Mouse (Mus musculus): ENCODE data around the gene Psma5. TPM values are rescaled to one million over a fixed set of nuclear protein-coding genes. Genes with fewer than 3 reads are reported as not detected.

Psma5 gene
- polyA plus RNA-seq, 1 experiment from 2014 or later: 321 TPM

DNA sequence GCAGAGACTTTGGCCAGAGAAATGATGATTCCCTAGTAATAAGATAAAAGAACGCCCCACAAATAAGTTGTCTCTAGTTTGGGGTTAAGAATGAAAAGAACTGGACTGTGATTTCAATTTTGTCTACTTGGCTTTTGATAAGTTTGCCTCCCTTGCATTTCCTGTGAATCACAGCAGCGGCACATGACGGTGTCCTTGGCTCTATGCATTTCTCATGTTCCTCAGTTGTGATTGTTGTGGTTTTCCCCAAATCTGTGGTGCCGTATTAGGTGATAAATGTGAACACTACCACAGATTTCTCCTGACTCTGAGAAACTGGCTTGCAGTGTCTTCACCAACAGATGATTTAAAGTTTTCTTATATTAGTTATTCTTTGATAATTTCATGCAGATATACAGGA is 65.4 kb downstream of the Psma5 start:
- Histone ChIP-seq H3K27ac (ENCODE audit: low read length) (no peak overlapping the region), H3K4me2 (replicated peaks; ENCODE audit: low read depth, low read length) (no peak overlapping the region), H3K27me3 (ENCODE audit: insufficient read depth, low read length) (no peaks in the 10 kb centered on the region), H3K9ac (replicated peaks; ENCODE audit: low read length) (no peak overlapping the region), H3K36me3 (ENCODE audit: insufficient read depth, low read length) (no peaks in the 10 kb centered on the region), H3K4me3 (ENCODE audit: low read length) (no peak overlapping the region), H3K9me3 (ENCODE audit: low read length) (no peaks in the 10 kb centered on the region), H3K4me1 (ENCODE audit: insufficient read depth, low read length) (no peaks in the 10 kb centered on the region)
- 77% methylated on average over 4 of the region's 4 CpGs for WGBS
- ATAC-seq (ENCODE audit: low FRiP score, low TSS enrichment): no peak

GRCm38 (mm10) chr3:108322962-108323361 is 66.2 kb downstream of the Psma5 start:
- H3K27ac ChIP-seq (ENCODE audit: low read length): no peak overlapping the region
- 81% methylated on average over 3 of the region's 3 CpGs for WGBS

DNA sequence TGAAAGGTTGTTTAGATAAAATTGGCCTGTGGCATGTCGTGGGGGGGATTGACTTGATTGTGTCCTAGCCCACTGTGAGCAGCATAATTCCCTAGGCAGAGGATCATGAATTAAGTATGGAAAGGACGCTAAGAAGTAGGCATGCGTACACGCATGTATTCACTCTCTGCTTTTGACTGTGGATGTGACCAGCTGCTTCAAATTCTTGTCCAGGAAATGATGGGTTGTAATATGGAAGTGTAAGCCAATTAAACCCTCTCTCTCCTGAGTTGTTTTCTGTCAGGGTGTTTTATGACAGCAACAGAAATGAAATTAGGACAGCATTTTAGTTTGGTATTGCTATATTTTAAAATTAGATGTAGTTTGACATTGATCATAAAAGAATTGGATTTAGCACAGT is 68.1 kb downstream of the Psma5 start:
- WGBS: 86% methylated on average over 4 of the region's 4 CpGs
- no peak overlapping the region for H3K4me3 ChIP-seq (ENCODE audit: low read length)
- no peaks in the 10 kb centered on the region for H3K36me3 ChIP-seq (ENCODE audit: insufficient read depth, low read length)
- no peaks in the 10 kb centered on the region for H3K9me3 ChIP-seq (ENCODE audit: low read length)
- no peak overlapping the region for H3K27ac ChIP-seq (ENCODE audit: low read length)
- no peak overlapping the region for H3K9ac ChIP-seq (replicated peaks; ENCODE audit: low read length)
- H3K4me1 ChIP-seq (ENCODE audit: insufficient read depth, low read length): peaks cover 6% of the 10 kb centered on the region; the same call in 1 of the 2 replicates
- no peaks in the 10 kb centered on the region for H3K27me3 ChIP-seq (ENCODE audit: insufficient read depth, low read length)
- no peak for ATAC-seq (ENCODE audit: low FRiP score, low TSS enrichment)
- H3K4me2 ChIP-seq (replicated peaks; ENCODE audit: low read depth, low read length): no peak overlapping the region

More at GRCm38 (mm10) chr3:108322962-108323361, 66.2 kb downstream of the Psma5 start:
- Histone ChIP-seq H3K9me3 (ENCODE audit: low read length) (no peaks in the 10 kb centered on the region), H3K4me1 (ENCODE audit: insufficient read depth, low read length) (no peaks in the 10 kb centered on the region), H3K27me3 (ENCODE audit: insufficient read depth, low read length) (no peaks in the 10 kb centered on the region), H3K9ac (replicated peaks; ENCODE audit: low read length) (no peak overlapping the region), H3K4me3 (ENCODE audit: low read length) (no peak overlapping the region), H3K4me2 (replicated peaks; ENCODE audit: low read depth, low read length) (no peak overlapping the region), H3K36me3 (ENCODE audit: insufficient read depth, low read length) (no peaks in the 10 kb centered on the region)
- no peak; the same call in 1 of the 2 replicates for ATAC-seq (ENCODE audit: low FRiP score, low TSS enrichment)

DNA sequence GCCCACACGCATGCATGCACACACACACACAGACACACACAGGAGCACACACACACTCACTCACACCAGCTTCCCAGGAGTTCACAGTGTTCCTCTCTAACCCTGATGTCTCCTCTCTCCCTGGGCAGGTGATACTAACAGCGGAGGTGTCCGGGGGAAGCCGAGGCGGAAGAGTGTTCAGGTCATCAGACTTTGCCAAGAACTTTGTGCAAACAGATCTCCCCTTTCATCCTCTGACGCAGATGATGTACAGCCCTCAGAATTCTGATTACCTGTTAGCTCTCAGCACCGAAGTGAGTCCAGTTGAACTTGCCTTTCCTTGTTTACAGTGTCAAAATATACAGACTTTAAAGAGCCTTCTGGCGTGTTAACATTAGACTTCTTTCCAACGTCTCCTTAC is 68.8 kb downstream of the Psma5 start:
- no peak overlapping the region for H3K27ac ChIP-seq (ENCODE audit: low read length)
- H3K27me3 ChIP-seq (ENCODE audit: insufficient read depth, low read length): no peaks in the 10 kb centered on the region
- no peak overlapping the region for H3K4me2 ChIP-seq (replicated peaks; ENCODE audit: low read depth, low read length)
- no peak overlapping the region for H3K4me3 ChIP-seq (ENCODE audit: low read length)
- H3K4me1 ChIP-seq (ENCODE audit: insufficient read depth, low read length): peaks cover 6% of the 10 kb centered on the region; the same call in 1 of the 2 replicates
- WGBS: 84% methylated on average over 9 of the region's 9 CpGs
- no peaks in the 10 kb centered on the region for H3K9me3 ChIP-seq (ENCODE audit: low read length)
- H3K9ac ChIP-seq (replicated peaks; ENCODE audit: low read length): no peak overlapping the region
- no peaks in the 10 kb centered on the region for H3K36me3 ChIP-seq (ENCODE audit: insufficient read depth, low read length)
- no peak for ATAC-seq (ENCODE audit: low FRiP score, low TSS enrichment)

DNA sequence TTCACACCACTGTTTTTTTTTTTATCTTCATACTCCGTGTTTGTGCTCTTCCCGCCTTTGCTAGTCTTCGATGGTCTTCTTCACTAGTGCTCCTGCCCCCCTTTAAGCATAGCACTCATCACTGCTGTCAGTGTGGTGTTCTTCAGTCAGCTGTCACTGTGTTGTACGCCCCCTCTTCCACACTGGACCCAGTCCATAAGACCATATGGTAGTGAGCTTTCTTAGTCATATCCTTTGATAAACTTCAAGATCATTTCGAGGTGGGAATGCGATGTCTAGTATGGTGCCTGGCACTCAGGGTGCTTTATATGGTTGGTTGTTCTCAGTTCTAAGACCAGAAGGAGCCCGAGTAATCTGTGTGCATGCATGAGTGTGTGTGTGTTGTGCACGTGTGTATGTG is 70.5 kb downstream of the Psma5 start:
- Histone ChIP-seq H3K4me1 (ENCODE audit: insufficient read depth, low read length) (peaks cover 6% of the 10 kb centered on the region; the same call in 1 of the 2 replicates), H3K4me2 (replicated peaks; ENCODE audit: low read depth, low read length) (no peak overlapping the region), H3K9ac (replicated peaks; ENCODE audit: low read length) (no peak overlapping the region), H3K9me3 (ENCODE audit: low read length) (no peaks in the 10 kb centered on the region), H3K36me3 (ENCODE audit: insufficient read depth, low read length) (peaks cover 6% of the 10 kb centered on the region; the same call in 1 of the 2 replicates), H3K4me3 (ENCODE audit: low read length) (no peak overlapping the region), H3K27me3 (ENCODE audit: insufficient read depth, low read length) (no peaks in the 10 kb centered on the region), H3K27ac (ENCODE audit: low read length) (no peak overlapping the region)
- WGBS: 91% methylated on average over 8 of the region's 8 CpGs
- no peak for ATAC-seq (ENCODE audit: low FRiP score, low TSS enrichment)

- Histone ChIP-seq H3K36me3 (ENCODE audit: insufficient read depth, low read length) (peaks cover 11% of the 10 kb centered on the region; the same call in 1 of the 2 replicates), H3K9me3 (ENCODE audit: low read length) (no peaks in the 10 kb centered on the region), H3K27me3 (ENCODE audit: insufficient read depth, low read length) (no peaks in the 10 kb centered on the region), H3K4me3 (ENCODE audit: low read length) (no peak overlapping the region), H3K4me1 (ENCODE audit: insufficient read depth, low read length) (peaks cover 6% of the 10 kb centered on the region; the same call in 1 of the 2 replicates), H3K9ac (replicated peaks; ENCODE audit: low read length) (no peak overlapping the region), H3K27ac (ENCODE audit: low read length) (peak overlapping the region; percentile 30), H3K4me2 (replicated peaks; ENCODE audit: low read depth, low read length) (no peak overlapping the region)
- no peak for ATAC-seq (ENCODE audit: low FRiP score, low TSS enrichment)
- WGBS: 63% methylated on average over 3 of the region's 3 CpGs
Observed at GRCm38 (mm10) chr3:108327916-108328315, 71.2 kb downstream of the Psma5 start.

GRCm38 (mm10) chr3:108328441-108328841 is 71.7 kb downstream of the Psma5 start:
- Histone ChIP-seq H3K36me3 (ENCODE audit: insufficient read depth, low read length) (peaks cover 11% of the 10 kb centered on the region; the same call in 1 of the 2 replicates), H3K9ac (replicated peaks; ENCODE audit: low read length) (no peak overlapping the region), H3K27me3 (ENCODE audit: insufficient read depth, low read length) (no peaks in the 10 kb centered on the region), H3K4me1 (ENCODE audit: insufficient read depth, low read length) (peaks cover 6% of the 10 kb centered on the region; the same call in 1 of the 2 replicates), H3K4me2 (replicated peaks; ENCODE audit: low read depth, low read length) (no peak overlapping the region), H3K9me3 (ENCODE audit: low read length) (no peaks in the 10 kb centered on the region), H3K4me3 (ENCODE audit: low read length) (no peak overlapping the region), H3K27ac (ENCODE audit: low read length) (peak overlapping the region; percentile 30)
- ATAC-seq (ENCODE audit: low FRiP score, low TSS enrichment): peak; percentile 57; the same call in 1 of the 2 replicates
- 41% methylated on average over 9 of the region's 9 CpGs for WGBS

Other genes with a start within 250 kb of the Psma5 start
- 109 and 124 TPM in 2 replicates for gene Gstm1, start 239.0 kb upstream of the Psma5 start, polyA plus RNA-seq (2015; fragmentation: Nextera tagmentation; extraction: Ambion mirVana)
- 19.8 and 20.4 TPM in 2 replicates for gene Gstm4, start 212.0 kb upstream of the Psma5 start, polyA plus RNA-seq (2015; fragmentation: Nextera tagmentation; extraction: Ambion mirVana)
- 69.7 and 69.8 TPM in 2 replicates for gene Ampd2, start 170.3 kb upstream of the Psma5 start, polyA plus RNA-seq (2015; fragmentation: Nextera tagmentation; extraction: Ambion mirVana)
- gene Gnat2, start 164.1 kb upstream of the Psma5 start, polyA plus RNA-seq (2015; fragmentation: Nextera tagmentation; extraction: Ambion mirVana): 0.84 and 1.9 TPM in 2 replicates
- 188 and 196 TPM in 2 replicates for gene Gnai3, start 110.8 kb upstream of the Psma5 start, polyA plus RNA-seq (2015; fragmentation: Nextera tagmentation; extraction: Ambion mirVana)
- gene Gpr61, start 102.0 kb upstream of the Psma5 start, polyA plus RNA-seq (2015; fragmentation: Nextera tagmentation; extraction: Ambion mirVana): 0.06 and 0.08 TPM in 2 replicates
- 5.4 and 5.8 TPM in 2 replicates for gene Amigo1, start 70.6 kb upstream of the Psma5 start, polyA plus RNA-seq (2015; fragmentation: Nextera tagmentation; extraction: Ambion mirVana)
- 3.4 and 3.9 TPM in 2 replicates for gene Cyb561d1, start 55.7 kb upstream of the Psma5 start, polyA plus RNA-seq (2015; fragmentation: Nextera tagmentation; extraction: Ambion mirVana)
- 18.7 and 22.2 TPM in 2 replicates for gene Atxn7l2, start 46.0 kb upstream of the Psma5 start, polyA plus RNA-seq (2015; fragmentation: Nextera tagmentation; extraction: Ambion mirVana)
- 3.7 and 5.0 TPM in 2 replicates for gene Sypl2, start 30.3 kb upstream of the Psma5 start, polyA plus RNA-seq (2015; fragmentation: Nextera tagmentation; extraction: Ambion mirVana)
- 7.6 and 8.5 TPM in 2 replicates for gene Sort1, start 27.2 kb downstream of the Psma5 start, polyA plus RNA-seq (2015; fragmentation: Nextera tagmentation; extraction: Ambion mirVana)
- gene Mybphl, start 108.0 kb downstream of the Psma5 start, polyA plus RNA-seq (2015; fragmentation: Nextera tagmentation; extraction: Ambion mirVana): 0.14 TPM in 1 of 2 replicates, not detected in the other
- 47.6 and 48.8 TPM in 2 replicates for gene Psrc1, start 126.9 kb downstream of the Psma5 start, polyA plus RNA-seq (2015; fragmentation: Nextera tagmentation; extraction: Ambion mirVana)
- 21.7 and 22.1 TPM in 2 replicates for gene Celsr2, start 158.6 kb downstream of the Psma5 start, polyA plus RNA-seq (2015; fragmentation: Nextera tagmentation; extraction: Ambion mirVana)
- gene Sars, start 188.3 kb downstream of the Psma5 start, polyA plus RNA-seq (2015; fragmentation: Nextera tagmentation; extraction: Ambion mirVana): 134 and 142 TPM in 2 replicates

Measured in kidney, embryonic 16.5 days (tissue).